Mouse (Mus musculus) small intestine, adult 2 months (tissue): ENCODE measurements around the gene Tbc1d25. TPM values are rescaled to one million over a fixed set of nuclear protein-coding genes. Genes with fewer than 3 reads are reported as not detected.

ENCODE experiments used
- H3K27ac ChIP-seq: fragments of 200-500 bp; 2 replicates; pipeline ENCODE4 v1.5.1; 2012; ENCODE audit warnings: low read depth, low read length, control low read depth, inconsistent platforms; ENCODE audit not compliant: insufficient read depth
- H3K27me3 ChIP-seq: fragments of 200-500 bp; 2 replicates; pipeline ENCODE4 v1.6.1; 2012; ENCODE audit warnings: mild to moderate bottlenecking, moderate library complexity, low read length, inconsistent platforms; ENCODE audit not compliant: control insufficient read depth, insufficient read depth
- H3K36me3 ChIP-seq: fragments of 200-500 bp; 2 replicates; pipeline ENCODE4 v1.6.1; 2012; ENCODE audit warnings: mild to moderate bottlenecking, low read length, control low read depth, inconsistent platforms; ENCODE audit not compliant: control insufficient read depth, insufficient read depth
- H3K4me1 ChIP-seq: fragments of 200-500 bp; 2 replicates; pipeline ENCODE4 v1.6.1; 2012; ENCODE audit warnings: low read length, inconsistent platforms, mixed read lengths; ENCODE audit not compliant: control insufficient read depth, insufficient read depth, insufficient read length
- H3K4me3 ChIP-seq: fragments of 200-500 bp; 2 replicates; pipeline ENCODE4 v1.5.1; 2012; ENCODE audit warnings: low read depth, mild to moderate bottlenecking, control low read depth, inconsistent platforms, low read length, moderate library complexity
- CTCF ChIP-seq: fragments of 200-500 bp; IDR thresholded peaks from 2 replicates; pipeline ENCODE4 v1.5.1; 2012; ENCODE audit warnings: low read depth, mild to moderate bottlenecking, control low read depth, inconsistent platforms, low read length, moderate library complexity, mixed read lengths; ENCODE audit not compliant: insufficient replicate concordance, insufficient read length; ENCODE audit errors: extremely low read depth
- POLR2A ChIP-seq: fragments of 200-500 bp; IDR thresholded peaks from 2 replicates; pipeline ENCODE4 v1.6.1; 2012; ENCODE audit warnings: low read depth, mild to moderate bottlenecking, control low read depth, inconsistent platforms, low read length, moderate library complexity
- WGBS: fragments of 180-500 bp; shearing (Covaris S2); methylation state at CpG from one replicate; pipeline ENCODE4 v1.1.7; 2018; 5-methylcytosine and 5-hydroxymethylcytosine counted together
- polyA plus RNA-seq: library from polyadenylated mRNA; depleted of rRNA; stranded (reverse); fragments of >200 nt; gene quantifications from 2 replicates; pipeline ENCODE4 v1.2.3, GENCODE M21; 2012

Gene Tbc1d25
- polyA plus RNA-seq, 1 experiment = 7.6 TPM

DNA sequence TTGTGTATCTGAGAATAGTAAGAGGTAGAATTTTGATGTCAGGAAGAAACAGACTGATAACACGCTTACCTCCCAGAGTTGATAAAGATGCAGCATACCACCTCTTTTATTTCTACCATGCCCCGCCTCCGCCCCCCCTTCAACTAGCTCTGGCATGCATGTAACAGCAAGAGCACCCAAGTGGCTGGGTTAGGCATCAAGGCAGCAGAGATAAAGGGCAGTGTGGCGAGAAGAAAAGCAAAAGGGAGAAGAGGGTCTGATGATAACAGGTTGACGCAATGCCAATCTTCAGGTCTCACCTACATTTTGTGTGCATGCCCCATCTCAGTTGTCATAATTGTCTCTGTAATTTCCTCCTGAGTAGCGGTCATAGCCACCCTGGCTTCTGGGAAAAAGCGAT, 33.0 kb downstream of the Tbc1d25 start:
- TF ChIP-seq POLR2A = no peak
- no peak for TF ChIP-seq CTCF
- peaks cover 33% of the 10 kb centered on the region for H3K36me3 ChIP-seq
- no peak overlapping the region for H3K4me3 ChIP-seq
- WGBS = 80% methylated on average over 7 of the region's 7 CpGs
- H3K27me3 ChIP-seq = no peaks in the 10 kb centered on the region
- no peak overlapping the region for H3K27ac ChIP-seq
- H3K4me1 ChIP-seq = peaks cover 7% of the 10 kb centered on the region; the same call in 1 of the 2 replicates

DNA sequence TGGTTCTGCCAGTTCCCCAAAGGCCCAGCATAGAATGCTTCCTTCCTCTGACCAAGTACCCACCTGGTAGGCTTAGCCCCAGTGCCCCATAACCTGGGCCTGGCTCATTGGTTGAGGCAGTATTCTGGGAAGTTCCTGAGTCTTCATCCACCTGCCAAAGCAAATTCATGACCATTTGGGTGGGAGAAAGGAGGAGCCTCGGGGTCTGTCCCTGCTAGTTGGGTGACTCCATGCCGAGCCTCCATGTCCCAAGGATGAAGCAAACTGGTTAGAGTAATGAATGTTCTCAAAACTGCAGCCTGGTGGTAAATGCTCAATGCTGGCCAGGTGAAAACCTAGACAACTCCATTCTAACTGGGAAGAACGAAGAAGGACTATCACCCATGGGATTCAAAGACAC, 34.9 kb downstream of the Tbc1d25 start:
- Histone ChIP-seq H3K4me3 (no peak overlapping the region), H3K36me3 (peaks cover 35% of the 10 kb centered on the region), H3K27me3 (no peaks in the 10 kb centered on the region), H3K4me1 (peaks cover 7% of the 10 kb centered on the region; the same call in 1 of the 2 replicates), H3K27ac (no peak overlapping the region)
- 68% methylated on average over 3 of the region's 3 CpGs for WGBS
- TF ChIP-seq CTCF (no peak), POLR2A (no peak)

- H3K36me3 ChIP-seq = peaks cover 35% of the 10 kb centered on the region
- H3K4me3 ChIP-seq = no peak overlapping the region
- TF ChIP-seq CTCF (no peak), POLR2A (no peak)
- H3K4me1 ChIP-seq = peaks cover 7% of the 10 kb centered on the region; the same call in 1 of the 2 replicates
- no peaks in the 10 kb centered on the region for H3K27me3 ChIP-seq
- no peak overlapping the region for H3K27ac ChIP-seq
- 96% methylated on average over 2 of the region's 2 CpGs for WGBS
Measured at GRCm38 (mm10) chrX:8140446-8140845, 35.5 kb downstream of the Tbc1d25 start.

GRCm38 (mm10) chrX:8139480-8139879, 36.5 kb downstream of the Tbc1d25 start:
- 17% methylated on average over 1 of the region's 1 CpGs for WGBS
- H3K36me3 ChIP-seq = peaks cover 33% of the 10 kb centered on the region
- no peak overlapping the region for H3K27ac ChIP-seq
- TF ChIP-seq CTCF (no peak), POLR2A (no peak)
- H3K27me3 ChIP-seq = no peaks in the 10 kb centered on the region
- H3K4me1 ChIP-seq = peaks cover 7% of the 10 kb centered on the region; the same call in 1 of the 2 replicates
- H3K4me3 ChIP-seq = no peak overlapping the region

- no peak for TF ChIP-seq POLR2A
- no peak for TF ChIP-seq CTCF
- H3K4me3 ChIP-seq = no peak overlapping the region
- H3K27ac ChIP-seq = no peak overlapping the region
- no peaks in the 10 kb centered on the region for H3K27me3 ChIP-seq
- peaks cover 4% of the 10 kb centered on the region for H3K4me1 ChIP-seq
- 44% methylated on average over 2 of the region's 2 CpGs for WGBS
- H3K36me3 ChIP-seq = peaks cover 10% of the 10 kb centered on the region
Measured at GRCm38 (mm10) chrX:8135886-8136285, 40.1 kb downstream of the Tbc1d25 start.

- Histone ChIP-seq H3K4me3 (peak within 1 kb of the TSS; percentile 94), H3K36me3 (peaks cover 18% of the 10 kb centered on the region), H3K4me1 (peaks cover 4% of the 10 kb centered on the region), H3K27me3 (no peaks in the 10 kb centered on the region), H3K27ac (peak within 1 kb of the TSS; percentile 100)
- WGBS = 12% methylated on average over 39 of the region's 40 CpGs
- no peak for TF ChIP-seq CTCF
- peak; percentile 25; the same call in 1 of the 2 replicates for TF ChIP-seq POLR2A
Measured at GRCm38 (mm10) chrX:8132017-8132976, 43.7 kb downstream of the Tbc1d25 start, which contains the start of gene Wdr13. TSS of gene Wdr13 (minus strand) at chrX:8132892.

- 89% methylated on average over 17 of the region's 17 CpGs for WGBS
- H3K27me3 ChIP-seq = no peaks in the 10 kb centered on the region
- peaks cover 4% of the 10 kb centered on the region for H3K4me1 ChIP-seq
- peak overlapping the region; percentile 19; the same call in 1 of the 2 replicates for H3K4me3 ChIP-seq
- peaks cover 18% of the 10 kb centered on the region for H3K36me3 ChIP-seq
- no peak overlapping the region for H3K27ac ChIP-seq
- TF ChIP-seq POLR2A (no peak), CTCF (no peak)
Measured at GRCm38 (mm10) chrX:8131393-8131792, 44.6 kb downstream of the Tbc1d25 start.
